Mouse (Mus musculus) lung, embryonic 16.5 days (tissue): ENCODE measurements around the gene Ube2h. TPM values are rescaled to one million over a fixed set of nuclear protein-coding genes. Genes with fewer than 3 reads are reported as not detected.
"Not testable (repeated sequence)": the region's sequence is repeated elsewhere in the genome, so short reads cannot be mapped to it uniquely, and the experiment has no call there.

ENCODE experiments used
- ATAC-seq: fragments of 200-750 bp; cut with Nextera tagmentation; 2 replicates; pipeline ENCODE4 v1.8.0; 2017; ENCODE audit warnings: low read depth, mild to moderate bottlenecking, moderate library complexity
- H3K27ac ChIP-seq: fragments of 300-500 bp; sonication (generic); 2 replicates; pipeline ENCODE4 v1.5.1; 2014; ENCODE audit warnings: mild to moderate bottlenecking, control low read depth, low read length
- H3K27me3 ChIP-seq: fragments of 300-500 bp; sonication (generic); 2 replicates; pipeline ENCODE4 v1.6.1; 2014; ENCODE audit warnings: low read depth, low read length, mixed read lengths; ENCODE audit not compliant: control insufficient read depth, insufficient read depth
- H3K36me3 ChIP-seq: fragments of 300-500 bp; sonication (generic); 2 replicates; pipeline ENCODE4 v1.6.1; 2014; ENCODE audit warnings: low read length; ENCODE audit not compliant: control insufficient read depth, insufficient read depth
- H3K4me1 ChIP-seq: fragments of 300-500 bp; sonication (generic); replicated peaks from 2 replicates; pipeline ENCODE4 v1.6.1; 2014; ENCODE audit warnings: low read length, mixed read lengths; ENCODE audit not compliant: control insufficient read depth, insufficient read depth
- H3K4me2 ChIP-seq: fragments of 300-500 bp; sonication (generic); 2 replicates; pipeline ENCODE4 v1.6.1; 2014; ENCODE audit warnings: low read depth, low read length, control low read depth
- H3K4me3 ChIP-seq: fragments of 300-500 bp; sonication (generic); 2 replicates; pipeline ENCODE4 v1.5.1; 2014; ENCODE audit warnings: mild to moderate bottlenecking, low read length, control low read depth
- H3K9ac ChIP-seq: fragments of 300-500 bp; sonication (generic); 2 replicates; pipeline ENCODE4 v1.6.1; 2014; ENCODE audit warnings: low read length, control low read depth
- H3K9me3 ChIP-seq: fragments of 300-500 bp; sonication (generic); 2 replicates; pipeline ENCODE4 v1.6.1; 2016; ENCODE audit warnings: low read length; ENCODE audit not compliant: control insufficient read depth
- WGBS: fragments of 180-500 bp; shearing (Covaris S2); extraction: QIAGEN DNeasy Blood & Tissue Kit; methylation state at CpG from one replicate; pipeline ENCODE4 v1.1.7; 2014; 5-methylcytosine and 5-hydroxymethylcytosine counted together
- polyA plus RNA-seq: library from polyadenylated mRNA; unstranded; fragments of >200 nt; fragmentation: Nextera tagmentation; extraction: Ambion mirVana; gene quantifications from 2 replicates; pipeline ENCODE4 v1.2.1, GENCODE M21; 2015

Gene Ube2h
- polyA plus RNA-seq, 1 experiment from 2014 or later = 42.5 TPM

- no peak for ATAC-seq
- Histone ChIP-seq H3K4me3 (no peak overlapping the region), H3K36me3 (no peaks in the 10 kb centered on the region), H3K4me1 (peaks cover 10% of the 10 kb centered on the region; the same call in 1 of the 2 replicates), H3K27me3 (no peaks in the 10 kb centered on the region), H3K9me3 (no peaks in the 10 kb centered on the region), H3K27ac (peak overlapping the region; percentile 52), H3K9ac (no peak overlapping the region), H3K4me2 (no peak overlapping the region)
- WGBS = 42% methylated on average over 4 of the region's 4 CpGs
Measured at GRCm38 (mm10) chr6:30332262-30332661, 27.9 kb upstream of the Ube2h start.

- WGBS = 71% methylated on average over 5 of the region's 5 CpGs
- H3K9me3 ChIP-seq = no peaks in the 10 kb centered on the region
- ATAC-seq = no peak
- H3K9ac ChIP-seq = no peak overlapping the region
- H3K27ac ChIP-seq = no peak overlapping the region
- H3K4me1 ChIP-seq = peaks cover 11% of the 10 kb centered on the region; the same call in 1 of the 2 replicates
- no peak overlapping the region for H3K4me2 ChIP-seq
- no peaks in the 10 kb centered on the region for H3K36me3 ChIP-seq
- H3K4me3 ChIP-seq = no peak overlapping the region
- no peaks in the 10 kb centered on the region for H3K27me3 ChIP-seq
Measured at GRCm38 (mm10) chr6:30330706-30331105, 26.4 kb upstream of the Ube2h start.

GRCm38 (mm10) chr6:30325932-30326501, 21.7 kb upstream of the Ube2h start:
- Histone ChIP-seq H3K27me3 (no peaks in the 10 kb centered on the region), H3K4me3 (no peak overlapping the region), H3K4me2 (no peak overlapping the region), H3K27ac (peak overlapping the region; percentile 58), H3K4me1 (peaks cover 5% of the 10 kb centered on the region; the same call in 1 of the 2 replicates), H3K36me3 (no peaks in the 10 kb centered on the region), H3K9ac (no peak overlapping the region), H3K9me3 (no peaks in the 10 kb centered on the region)
- ATAC-seq = no peak
- 44% methylated on average over 4 of the region's 4 CpGs for WGBS

- H3K4me3 ChIP-seq = no peak overlapping the region
- no peaks in the 10 kb centered on the region for H3K4me1 ChIP-seq
- no peak overlapping the region for H3K9ac ChIP-seq
- no peak overlapping the region for H3K4me2 ChIP-seq
- no peaks in the 10 kb centered on the region for H3K27me3 ChIP-seq
- 46% methylated on average over 4 of the region's 4 CpGs for WGBS
- no peak for ATAC-seq
- no peaks in the 10 kb centered on the region for H3K9me3 ChIP-seq
- H3K27ac ChIP-seq = 0 out of 2 replicates have a peak overlapping the region, but pooled peaks have one; percentile 12
- no peaks in the 10 kb centered on the region for H3K36me3 ChIP-seq
Measured at GRCm38 (mm10) chr6:30321002-30321401, 16.7 kb upstream of the Ube2h start.

GRCm38 (mm10) chr6:30319216-30319615, 14.9 kb upstream of the Ube2h start:
- no peak for ATAC-seq
- no peak overlapping the region for H3K27ac ChIP-seq
- H3K27me3 ChIP-seq = no peaks in the 10 kb centered on the region
- no peaks in the 10 kb centered on the region for H3K36me3 ChIP-seq
- H3K4me3 ChIP-seq = no peak overlapping the region
- H3K9me3 ChIP-seq = no peaks in the 10 kb centered on the region
- WGBS = 61% methylated on average over 5 of the region's 5 CpGs
- no peaks in the 10 kb centered on the region for H3K4me1 ChIP-seq
- H3K4me2 ChIP-seq = no peak overlapping the region
- no peak overlapping the region for H3K9ac ChIP-seq

- Histone ChIP-seq H3K27me3 (no peaks in the 10 kb centered on the region), H3K4me3 (no peak overlapping the region), H3K4me1 (peaks cover 11% of the 10 kb centered on the region; the same call in 1 of the 2 replicates), H3K4me2 (no peak overlapping the region), H3K9ac (no peak overlapping the region), H3K9me3 (no peaks in the 10 kb centered on the region), H3K36me3 (no peaks in the 10 kb centered on the region), H3K27ac (no peak overlapping the region)
- ATAC-seq = no peak
- WGBS = 29% methylated on average over 1 of the region's 1 CpGs
Measured at GRCm38 (mm10) chr6:30312006-30312405, 7.7 kb upstream of the Ube2h start.

- no peaks in the 10 kb centered on the region for H3K36me3 ChIP-seq
- H3K4me3 ChIP-seq = no peak overlapping the region
- H3K4me2 ChIP-seq = no peak overlapping the region
- peaks cover 11% of the 10 kb centered on the region; the same call in 1 of the 2 replicates for H3K4me1 ChIP-seq
- ATAC-seq = no peak
- H3K9me3 ChIP-seq = no peaks in the 10 kb centered on the region
- WGBS = 39% methylated on average over 4 of the region's 4 CpGs
- no peaks in the 10 kb centered on the region for H3K27me3 ChIP-seq
- H3K9ac ChIP-seq = no peak overlapping the region
- H3K27ac ChIP-seq = no peak overlapping the region
Measured at GRCm38 (mm10) chr6:30308751-30309150, 4.4 kb upstream of the Ube2h start.

GRCm38 (mm10) chr6:30307691-30308090, 3.4 kb upstream of the Ube2h start:
- Histone ChIP-seq H3K4me3 (no peak overlapping the region), H3K4me2 (no peak overlapping the region), H3K4me1 (peaks cover 11% of the 10 kb centered on the region; the same call in 1 of the 2 replicates), H3K36me3 (no peaks in the 10 kb centered on the region), H3K9me3 (no peaks in the 10 kb centered on the region), H3K27me3 (no peaks in the 10 kb centered on the region), H3K9ac (no peak overlapping the region), H3K27ac (peak overlapping the region; percentile 59; the same call in 1 of the 2 replicates)
- no peak for ATAC-seq
- WGBS = 6% methylated on average over 9 of the region's 9 CpGs

- not testable (repeated sequence) for H3K27me3 ChIP-seq, H3K36me3 ChIP-seq, H3K9me3 ChIP-seq
- Histone ChIP-seq H3K4me3 (peak overlapping the region; percentile 83), H3K4me2 (peak overlapping the region; percentile 69), H3K9ac (peak overlapping the region; percentile 87), H3K27ac (peak overlapping the region; percentile 89), H3K4me1 (peaks cover 38% of the 10 kb centered on the region)
- ATAC-seq = peak; percentile 32; the same call in 1 of the 2 replicates
- under 1% methylated on average over 35 of the region's 66 CpGs for WGBS
Measured at GRCm38 (mm10) chr6:30303771-30304398, 454 bp downstream of the Ube2h start.
